Mouse (Mus musculus) adrenal gland, adult 2 months (tissue): ENCODE measurements at regions not wholly inside any gene's neighbourhood (a gene's known extent, or its start where the extent isn't known, plus 50 kb on each side); places are given as distances from the start of the nearest gene placed in this dataset.

Source experiments
- DNase-seq: peaks from one replicate; pipeline ENCODE4 v3.0.0; 2021

GRCm38 (mm10) chr13:37528876-37529275 is 183.9 kb downstream of the Ly86 start:
- DNase-seq: peak; percentile 60

DNA sequence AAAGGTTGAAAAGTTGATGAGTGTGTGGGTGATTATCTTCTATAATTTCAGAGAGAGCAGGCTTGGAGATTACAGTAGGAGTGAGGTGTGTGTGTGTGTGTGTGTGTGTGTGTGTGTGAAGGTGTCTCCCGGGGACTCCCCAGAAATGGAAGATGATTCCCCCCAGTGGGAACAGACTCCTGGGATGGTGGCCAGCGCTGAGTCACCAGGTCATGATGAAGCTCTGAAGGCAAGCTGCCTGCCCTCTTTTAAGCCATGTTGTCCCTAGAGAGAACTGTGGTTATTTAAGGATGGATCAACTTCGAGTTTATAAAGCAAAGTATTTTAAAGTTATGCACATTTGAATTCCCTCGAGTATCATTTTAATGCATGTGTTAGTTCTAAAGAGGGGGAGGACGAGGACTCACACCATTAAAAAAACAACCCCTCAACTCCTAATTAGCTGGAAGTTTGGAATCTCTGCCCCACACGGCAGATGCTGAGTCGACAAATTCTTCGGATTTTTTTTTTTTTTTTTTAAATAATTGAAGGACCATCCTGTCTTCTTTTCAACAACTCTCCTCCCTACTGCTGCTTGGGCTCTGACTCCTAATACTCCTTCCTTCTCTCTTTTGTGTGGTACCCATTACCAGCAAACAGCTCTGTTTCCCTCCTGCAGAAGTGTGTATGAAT is 186.6 kb downstream of the Ly86 start:
- peak; percentile 78 for DNase-seq

- DNase-seq: no peak
Observed at GRCm38 (mm10) chr13:37532596-37533170, 187.7 kb downstream of the Ly86 start.

DNA sequence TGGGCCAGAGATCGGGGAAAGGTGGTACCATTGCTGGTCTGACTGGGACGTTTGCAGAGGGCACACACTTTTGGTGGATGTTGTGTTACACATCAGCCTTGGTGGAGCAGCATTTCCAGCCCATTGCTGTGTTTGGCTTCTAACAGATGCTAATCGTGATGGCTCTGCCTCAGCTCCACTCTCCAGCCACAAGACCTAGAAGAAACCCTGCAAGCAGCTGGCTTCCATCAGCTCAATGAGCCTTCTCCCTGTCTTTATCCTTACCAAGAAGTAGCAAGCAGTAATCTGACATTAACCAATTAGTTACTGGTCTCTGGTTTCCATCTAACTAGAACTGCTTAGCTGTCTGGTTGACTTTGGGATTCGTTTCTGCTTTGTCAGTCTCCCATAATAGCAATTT is 188.8 kb downstream of the Ly86 start:
- DNase-seq: no peak

GRCm38 (mm10) chr13:37537330-37537729 is 192.3 kb downstream of the Ly86 start:
- DNase-seq: peak; percentile 42

DNA sequence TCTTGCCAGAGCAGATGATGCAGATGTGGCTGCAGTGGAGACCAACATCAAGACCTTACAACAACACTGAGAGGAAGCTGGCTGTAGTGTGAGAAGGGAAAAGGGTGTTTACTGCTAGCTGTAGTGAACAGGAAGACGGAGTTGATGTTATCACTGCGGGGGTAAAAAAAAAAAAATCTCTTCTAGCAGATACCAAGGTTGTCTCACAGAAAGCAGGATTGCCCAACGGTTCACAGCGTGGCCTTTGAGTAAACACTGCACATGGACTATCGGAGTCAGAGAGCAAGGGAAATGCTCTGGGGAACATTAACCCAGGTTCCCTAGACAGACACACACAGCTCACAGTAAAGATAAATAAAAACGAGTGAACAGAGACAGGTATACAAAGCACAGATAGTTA is 192.8 kb downstream of the Ly86 start:
- DNase-seq: peak; percentile 63

DNA sequence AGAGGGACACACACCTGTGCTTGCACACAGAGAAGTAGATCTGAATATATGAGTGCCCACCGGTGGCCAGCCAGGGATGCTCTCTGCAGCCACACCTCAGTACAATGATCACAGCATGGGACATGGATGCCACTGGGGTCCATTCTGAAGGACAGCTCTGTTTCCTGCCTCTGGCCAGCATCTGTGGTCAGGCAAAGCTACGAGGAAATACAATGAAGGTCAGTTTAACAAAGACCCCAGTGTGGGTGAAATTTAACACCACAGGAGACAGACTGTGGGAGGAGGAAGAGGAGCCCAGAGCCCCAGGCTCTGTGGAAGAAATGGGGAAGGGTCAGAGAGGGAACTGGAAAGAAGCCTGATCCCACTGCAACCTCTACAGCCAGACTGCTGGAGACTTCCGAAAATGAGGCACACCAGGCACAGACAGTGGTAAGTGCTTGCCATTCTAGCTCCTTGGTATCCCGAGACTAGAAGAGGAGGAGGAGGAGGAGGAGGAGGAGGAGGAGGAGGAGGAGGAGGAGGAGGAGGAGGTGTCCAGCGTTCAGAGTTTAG is 196.0 kb downstream of the Ly86 start:
- DNase-seq: no peak

DNA sequence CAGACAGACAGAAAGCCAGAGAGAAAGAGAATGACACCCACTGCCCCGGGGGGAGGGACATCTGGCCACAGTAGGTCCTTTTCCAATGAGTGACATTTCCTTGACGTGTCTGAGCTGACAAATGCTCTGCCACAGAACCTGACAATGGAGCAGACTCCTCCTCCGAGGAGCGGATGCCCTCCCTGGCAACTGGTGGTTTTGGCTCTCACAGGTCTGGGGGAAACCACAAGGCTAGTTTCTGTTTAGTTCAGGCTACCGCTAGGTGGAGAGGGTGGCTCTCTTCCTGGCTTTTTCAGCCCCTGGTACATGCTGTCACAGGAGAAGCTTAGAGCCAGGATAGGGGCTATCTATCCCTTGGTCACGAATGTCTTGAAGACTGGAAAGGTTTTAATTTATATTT is 196.7 kb downstream of the Ly86 start:
- DNase-seq: peak; percentile 78

DNA sequence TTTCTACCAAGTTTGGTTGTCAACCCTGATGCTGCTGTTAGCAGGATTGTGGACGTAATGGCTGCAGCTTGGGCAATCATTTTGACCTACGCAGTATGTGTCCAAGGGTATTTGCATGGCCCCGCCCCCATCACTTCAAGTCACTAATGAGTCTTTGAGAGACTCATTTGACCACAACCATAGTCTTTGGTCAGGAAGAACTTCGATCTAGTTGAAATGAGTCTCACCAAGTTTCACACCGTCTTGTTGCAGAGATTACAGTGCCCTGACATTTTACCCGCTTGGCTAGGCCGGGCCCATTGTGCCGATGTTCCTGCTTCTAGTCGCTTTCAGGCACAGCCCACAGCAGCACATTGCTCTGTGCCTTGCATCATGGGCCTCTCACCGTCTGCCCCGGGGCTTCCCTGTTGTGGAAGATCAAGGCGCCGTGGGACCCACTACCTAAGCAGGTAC is 197.8 kb downstream of the Ly86 start:
- peak; percentile 48 for DNase-seq

DNA sequence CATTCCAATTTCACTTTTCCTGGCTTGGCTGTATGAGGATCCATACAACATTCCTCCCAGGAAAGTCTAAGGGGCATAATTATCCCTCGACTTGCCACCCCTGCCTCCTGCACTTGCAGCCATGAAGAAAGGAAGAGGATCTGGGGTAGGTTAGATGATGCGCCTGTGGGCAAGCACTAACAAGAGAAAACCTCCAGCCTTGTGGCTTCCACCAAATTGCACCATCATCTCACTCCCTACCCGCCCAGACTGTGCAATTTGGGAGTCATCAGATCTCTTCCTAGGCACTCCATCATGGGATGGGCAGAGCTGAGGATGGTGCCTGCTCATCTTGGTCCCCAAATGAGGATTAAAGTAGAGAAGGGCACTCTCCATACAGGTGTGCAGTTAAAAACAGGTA is 198.8 kb downstream of the Ly86 start:
- DNase-seq: no peak

- no peak for DNase-seq
Observed at GRCm38 (mm10) chr13:37544696-37545095, 199.7 kb downstream of the Ly86 start.

- DNase-seq: no peak
Observed at GRCm38 (mm10) chr13:37546556-37546955, 201.5 kb downstream of the Ly86 start.

GRCm38 (mm10) chr13:37550584-37550983 is 205.6 kb downstream of the Ly86 start:
- no peak for DNase-seq

DNA sequence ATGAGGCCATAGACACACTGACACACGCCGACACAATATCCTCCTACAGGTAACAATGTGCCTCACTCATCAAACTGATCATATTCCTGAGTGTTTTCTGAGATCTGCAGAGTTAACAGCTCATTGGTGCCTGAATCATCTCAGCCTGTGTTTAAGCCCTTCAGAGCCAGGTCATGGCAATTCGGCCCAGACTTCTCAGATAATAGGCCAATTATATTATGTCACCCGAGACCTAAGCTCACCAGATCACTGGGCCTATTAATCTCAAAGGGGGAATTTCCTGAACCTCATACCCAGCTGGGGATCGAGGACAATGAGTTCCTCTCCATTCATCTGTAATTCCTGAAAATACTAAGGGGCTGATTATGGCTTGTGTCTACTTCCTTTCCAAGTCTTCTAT is 208.4 kb downstream of the Ly86 start:
- DNase-seq: peak; percentile 40

DNA sequence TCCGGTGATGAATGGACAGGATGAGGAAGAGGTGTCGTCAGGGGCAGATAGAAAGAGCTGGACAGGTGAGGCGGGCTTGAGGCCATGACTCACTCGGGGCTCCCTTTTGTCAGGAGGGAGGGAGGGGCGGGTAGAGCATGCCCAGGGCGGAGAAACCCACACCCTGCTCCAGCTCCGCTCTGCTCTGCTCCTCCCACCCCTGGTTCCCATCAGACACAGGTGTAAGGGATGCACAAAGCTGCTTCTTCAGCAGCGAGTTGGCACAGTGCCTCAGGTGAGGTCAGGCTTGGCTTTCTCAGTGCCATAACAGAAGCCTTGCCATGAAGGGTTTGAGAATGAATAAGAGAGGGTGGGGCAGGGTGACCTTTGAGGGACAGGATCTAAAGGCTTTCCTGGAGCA is 212.2 kb downstream of the Ly86 start:
- DNase-seq: no peak

GRCm38 (mm10) chr13:37557766-37558165 is 212.8 kb downstream of the Ly86 start:
- no peak for DNase-seq

GRCm38 (mm10) chr13:37559056-37559455 is 214.0 kb downstream of the Ly86 start:
- DNase-seq: no peak

- no peak for DNase-seq
Observed at GRCm38 (mm10) chr13:37559706-37560313, 214.8 kb downstream of the Ly86 start.

DNA sequence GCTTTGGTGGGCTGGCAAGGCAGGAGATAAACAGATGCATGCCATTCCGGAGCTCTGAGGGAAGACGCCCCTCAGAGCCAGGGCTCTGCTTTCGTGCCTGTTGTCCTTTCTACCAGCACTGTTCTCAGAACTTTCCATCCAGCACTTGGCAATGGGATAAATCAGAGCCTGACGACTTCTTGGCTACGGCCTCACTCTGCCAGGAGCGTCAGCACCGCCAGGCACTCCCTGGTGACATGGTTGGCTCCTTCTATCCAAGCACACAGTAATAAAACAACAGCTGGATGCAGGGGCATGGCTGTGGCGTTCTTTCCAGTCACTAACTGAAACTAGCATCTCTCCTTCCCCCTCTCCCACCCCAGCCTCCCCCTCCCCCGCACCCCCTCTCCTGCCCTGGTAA is 215.4 kb downstream of the Ly86 start:
- peak; percentile 85 for DNase-seq

- DNase-seq: no peak
Observed at GRCm38 (mm10) chr13:37560800-37561199, 215.8 kb downstream of the Ly86 start.

DNA sequence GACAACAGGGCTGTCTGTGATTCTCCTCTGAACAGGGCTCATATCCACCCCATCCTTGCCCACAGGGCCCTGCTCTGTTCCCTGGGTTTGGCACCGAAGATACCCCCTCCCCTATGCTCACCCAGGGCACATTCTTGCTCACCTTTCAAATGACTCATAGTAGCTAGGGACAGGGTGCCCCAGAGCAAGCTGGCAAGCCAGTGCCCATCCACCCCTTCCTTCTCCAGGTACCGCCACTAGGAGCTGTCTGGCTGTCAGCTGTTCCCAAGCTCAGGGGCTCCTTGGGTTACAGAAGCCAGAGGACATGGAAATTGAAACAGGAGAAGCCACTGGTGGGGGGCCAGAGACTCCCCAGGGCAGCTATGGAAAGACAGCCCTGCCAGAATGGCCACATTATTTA is 216.4 kb downstream of the Ly86 start:
- DNase-seq: peak; percentile 35

DNA sequence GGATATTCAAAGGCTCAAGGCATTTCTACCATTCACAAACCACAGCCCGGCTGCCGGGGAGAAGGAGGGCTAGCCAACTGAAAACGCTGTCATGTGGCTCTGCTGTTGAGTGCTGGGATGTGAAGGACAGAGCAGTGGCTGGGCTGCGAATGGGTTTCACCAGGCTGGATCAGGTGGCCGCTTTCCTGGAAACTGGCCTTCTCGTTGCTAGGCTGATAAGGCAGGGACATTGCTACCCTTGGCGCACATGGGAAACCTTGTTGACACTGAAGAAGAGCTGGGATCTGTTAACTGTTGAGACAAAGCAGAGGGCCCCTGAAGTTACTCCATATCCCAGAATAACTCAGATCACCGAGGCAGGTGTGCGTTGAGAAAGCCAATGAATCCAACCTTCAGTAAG is 216.1 kb upstream of the Rreb1 start:
- peak; percentile 68 for DNase-seq

- peak; percentile 81 for DNase-seq
Observed at GRCm38 (mm10) chr13:37562652-37563051, 215.5 kb upstream of the Rreb1 start.
